Mouse (Mus musculus) heart, embryonic 10.5 days (tissue): ENCODE measurements around the gene Asrgl1. TPM values are rescaled to one million over a fixed set of nuclear protein-coding genes. Genes with fewer than 3 reads are reported as not detected.

Source experiments
- DNase-seq: peaks from one replicate; pipeline ENCODE4 v3.0.0-alpha.2; 2017; ENCODE audit warnings: low spot score
- H3K27ac ChIP-seq: fragments of 300-500 bp; sonication (generic); 2 replicates; pipeline ENCODE4 v1.5.1; 2016; ENCODE audit warnings: mild to moderate bottlenecking
- H3K27me3 ChIP-seq: fragments of 300-500 bp; sonication (generic); 2 replicates; pipeline ENCODE4 v1.6.1; 2016; ENCODE audit warnings: mild to moderate bottlenecking; ENCODE audit not compliant: poor library complexity, insufficient read depth, severe bottlenecking
- H3K36me3 ChIP-seq: fragments of 300-500 bp; sonication (generic); 2 replicates; pipeline ENCODE4 v1.6.1; 2016; ENCODE audit warnings: mild to moderate bottlenecking, moderate library complexity
- H3K4me1 ChIP-seq: fragments of 300-500 bp; sonication (generic); 2 replicates; pipeline ENCODE4 v1.6.1; 2016; ENCODE audit warnings: mild to moderate bottlenecking
- H3K4me3 ChIP-seq: fragments of 300-500 bp; sonication (generic); 2 replicates; pipeline ENCODE4 v1.5.1; 2016; ENCODE audit warnings: mild to moderate bottlenecking, moderate library complexity
- H3K9me3 ChIP-seq: fragments of 300-500 bp; sonication (generic); 2 replicates; pipeline ENCODE4 v1.6.1; 2016; ENCODE audit warnings: mild to moderate bottlenecking, moderate library complexity
- WGBS: fragments of 180-500 bp; shearing (Covaris S2); methylation state at CpG from one replicate; pipeline ENCODE4 v1.1.7; 2016; 5-methylcytosine and 5-hydroxymethylcytosine counted together
- polyA plus RNA-seq: library from polyadenylated mRNA; unstranded; fragments of >200 nt; fragmentation: Nextera tagmentation; extraction: Ambion mirVana; gene quantifications from 2 replicates; pipeline ENCODE4 v1.2.1, GENCODE M21; 2016

Gene Asrgl1
- polyA plus RNA-seq, 1 experiment from 2014 or later, result 14.4 TPM

DNA sequence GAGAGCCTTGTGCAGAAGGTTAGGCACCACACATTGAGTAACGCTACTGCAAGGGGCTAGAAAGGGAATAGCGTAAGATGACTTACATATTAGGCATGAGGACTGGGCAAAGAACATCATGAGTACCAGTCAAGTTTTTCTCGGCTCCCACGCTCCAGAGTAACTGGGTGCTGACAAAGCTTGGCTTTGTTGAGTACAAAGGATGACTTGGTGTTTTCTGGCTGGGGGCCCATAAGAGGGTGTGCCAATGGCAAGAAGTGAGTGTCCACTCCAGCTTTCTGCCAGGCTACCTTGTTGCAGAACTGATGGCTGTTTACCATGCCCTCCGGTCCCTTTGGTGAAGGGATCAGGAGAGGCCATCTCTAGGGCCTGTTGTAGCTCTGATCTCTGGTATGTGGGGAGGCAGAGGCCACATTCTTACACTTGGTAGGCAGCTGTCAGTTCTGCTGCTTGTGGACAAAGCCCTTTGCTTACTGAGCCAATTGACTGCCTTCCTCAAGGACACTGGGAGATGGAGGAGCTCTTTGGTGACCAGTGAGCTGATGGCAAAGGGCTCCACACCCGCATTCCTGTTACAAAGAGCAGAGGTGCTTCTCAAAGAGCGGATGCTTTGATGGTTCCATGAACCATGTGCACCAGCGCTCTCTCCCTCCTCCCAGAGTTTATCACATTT, 74.1 kb downstream of the Asrgl1 start:
- peaks cover 6% of the 10 kb centered on the region; the same call in 1 of the 2 replicates for H3K4me1 ChIP-seq
- no peaks in the 10 kb centered on the region for H3K27me3 ChIP-seq
- H3K9me3 ChIP-seq, result no peaks in the 10 kb centered on the region
- no peak overlapping the region for H3K4me3 ChIP-seq
- H3K27ac ChIP-seq, result no peak overlapping the region
- H3K36me3 ChIP-seq, result no peaks in the 10 kb centered on the region
- WGBS, result 83% methylated on average over 8 of the region's 8 CpGs
- DNase-seq, result no peak

DNA sequence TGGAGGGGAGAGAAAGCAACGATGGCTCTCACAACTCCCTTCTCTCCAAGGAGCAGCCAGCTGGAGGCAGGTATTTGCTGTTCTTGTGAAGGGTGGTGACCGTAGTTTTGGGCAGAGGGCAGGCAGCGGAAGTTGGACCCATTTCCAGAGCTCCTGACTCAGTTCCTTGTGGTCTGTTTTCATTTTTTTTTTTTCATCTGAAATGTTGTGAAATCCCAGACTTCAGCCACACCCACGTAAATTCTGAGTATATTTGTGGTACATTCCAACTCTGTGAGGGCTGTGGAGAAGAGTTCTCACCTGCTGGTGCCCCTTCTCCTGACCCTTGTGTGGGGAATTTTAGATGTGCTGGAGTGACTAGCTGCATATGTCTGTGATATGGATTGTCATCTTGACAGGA, 75.3 kb downstream of the Asrgl1 start:
- H3K4me1 ChIP-seq, result peaks cover 6% of the 10 kb centered on the region; the same call in 1 of the 2 replicates
- no peak overlapping the region for H3K4me3 ChIP-seq
- no peak for DNase-seq
- WGBS, result 83% methylated on average over 4 of the region's 4 CpGs
- no peaks in the 10 kb centered on the region for H3K9me3 ChIP-seq
- H3K27ac ChIP-seq, result no peak overlapping the region
- no peaks in the 10 kb centered on the region for H3K36me3 ChIP-seq
- H3K27me3 ChIP-seq, result no peaks in the 10 kb centered on the region

Other genes starting within 250 kb of the Asrgl1 start
- gene 1810009A15Rik, start 246.8 kb downstream of the Asrgl1 start, polyA plus RNA-seq, result 106 and 140 TPM in 2 replicates
- gene Gm49416, start 246.7 kb downstream of the Asrgl1 start, polyA plus RNA-seq, result not detected in 2 replicates
- gene Ints5, start 242.6 kb downstream of the Asrgl1 start, polyA plus RNA-seq, result 35.8 and 39.0 TPM in 2 replicates
- gene Ganab, start 237.6 kb downstream of the Asrgl1 start, polyA plus RNA-seq, result 91.4 and 103 TPM in 2 replicates
- gene B3gat3, start 215.3 kb downstream of the Asrgl1 start, polyA plus RNA-seq, result 52.0 and 57.9 TPM in 2 replicates
- 3.2 and 5.2 TPM in 2 replicates for gene Rom1, start 206.3 kb downstream of the Asrgl1 start, polyA plus RNA-seq
- gene Eml3, start 206.1 kb downstream of the Asrgl1 start, polyA plus RNA-seq, result 17.4 and 24.4 TPM in 2 replicates
- 113 and 140 TPM in 2 replicates for gene Mta2, start 193.8 kb downstream of the Asrgl1 start, polyA plus RNA-seq
- 25.7 and 32.8 TPM in 2 replicates for gene Tut1, start 181.8 kb downstream of the Asrgl1 start, polyA plus RNA-seq
- 378 and 459 TPM in 2 replicates for gene Eef1g, start 168.6 kb downstream of the Asrgl1 start, polyA plus RNA-seq
- 15.1 and 19.4 TPM in 2 replicates for gene Ahnak, start 146.4 kb downstream of the Asrgl1 start, polyA plus RNA-seq
- gene Scgb1a1, start 47.7 kb downstream of the Asrgl1 start, polyA plus RNA-seq, result not detected in 2 replicates